Mouse (Mus musculus): ENCODE data around the gene Asb11. TPM values are rescaled to one million over a fixed set of nuclear protein-coding genes. Genes with fewer than 3 reads are reported as not detected.
A peak's percentile ranks its signal among the peaks of the same experiment; 100 is the strongest.

The Asb11 gene
- polyA plus RNA-seq, 1 experiment from 2014 or later, result 0.12 TPM

DNA sequence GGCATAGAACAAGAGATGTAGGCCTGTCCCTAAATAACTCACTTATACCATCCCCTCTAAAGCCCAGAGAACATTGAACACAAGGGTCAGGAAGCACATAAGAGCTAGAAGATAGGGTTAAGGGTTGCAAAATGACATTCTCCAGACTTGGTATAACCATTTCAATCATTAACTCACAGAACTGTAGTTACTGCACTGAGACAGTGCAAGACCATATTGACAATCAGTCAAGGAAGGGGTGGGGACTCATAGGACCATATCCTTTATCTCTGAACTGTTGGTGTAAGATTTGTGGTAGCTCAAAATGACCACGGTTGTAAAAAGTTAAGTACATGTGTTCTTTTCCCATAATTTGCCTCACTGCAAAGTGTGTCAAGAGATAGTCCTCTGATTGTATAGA lies 26.2 kb upstream of the Asb11 start:
- WGBS (ENCODE audit: insufficient replicate concordance), result 35% methylated on average over 1 of the region's 1 CpGs
- Histone ChIP-seq H3K27ac (ENCODE audit: low read depth) (no peak overlapping the region), H3K4me3 (ENCODE audit: low read depth, low read length) (no peak overlapping the region), H3K9ac (replicated peaks) (no peak overlapping the region), H3K4me2 (ENCODE audit: low read depth, low read length) (no peak overlapping the region), H3K9me3 (ENCODE audit: low read length) (no peaks in the 10 kb centered on the region), H3K27me3 (ENCODE audit: insufficient read depth, low read length) (no peaks in the 10 kb centered on the region), H3K36me3 (replicated peaks; ENCODE audit: insufficient read depth, low read length) (no peaks in the 10 kb centered on the region), H3K4me1 (ENCODE audit: insufficient read depth) (no peaks in the 10 kb centered on the region)
- TF ChIP-seq CTCF (IDR thresholded peaks at IDR 0.05; ENCODE audit: low read depth), result no peak
- DNase-seq (no peak), ATAC-seq (no peak)

DNA sequence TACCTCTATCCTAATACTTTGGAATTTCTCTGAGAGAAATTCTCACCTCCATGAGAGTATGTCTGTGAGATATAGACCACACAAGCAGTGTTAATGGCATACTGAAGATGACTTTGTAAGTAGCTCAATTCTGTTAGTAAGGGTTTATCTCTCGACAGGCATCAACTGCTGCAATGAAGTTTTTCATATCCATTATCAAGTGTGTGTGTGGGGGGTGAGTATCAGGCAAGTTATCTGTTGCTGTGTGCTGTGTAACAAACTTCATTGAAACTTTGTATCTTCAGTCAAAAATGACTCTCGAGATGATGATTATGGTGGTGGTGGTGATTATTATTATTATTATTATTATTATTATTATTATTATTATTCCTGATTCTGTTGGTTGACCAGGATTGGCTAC lies 20.0 kb upstream of the Asb11 start:
- DNase-seq (no peak), ATAC-seq (no peak)
- no peak overlapping the region for H3K4me3 ChIP-seq (ENCODE audit: low read depth, low read length)
- no peaks in the 10 kb centered on the region for H3K27me3 ChIP-seq (ENCODE audit: insufficient read depth, low read length)
- peaks cover 11% of the 10 kb centered on the region; the same call in 1 of the 2 replicates for H3K4me1 ChIP-seq (ENCODE audit: insufficient read depth)
- H3K27ac ChIP-seq (ENCODE audit: low read depth), result no peak overlapping the region
- H3K9me3 ChIP-seq (ENCODE audit: low read length), result no peaks in the 10 kb centered on the region
- no peak overlapping the region for H3K9ac ChIP-seq (replicated peaks)
- no peak for TF ChIP-seq CTCF (IDR thresholded peaks at IDR 0.05; ENCODE audit: low read depth)
- TF ChIP-seq EP300 (IDR thresholded peaks at IDR 0.05; ENCODE audit: low read depth), result no peak
- no peaks in the 10 kb centered on the region for H3K36me3 ChIP-seq (replicated peaks; ENCODE audit: insufficient read depth, low read length)
- WGBS (ENCODE audit: insufficient replicate concordance), result 57% methylated on average over 2 of the region's 2 CpGs
- no peak overlapping the region for H3K4me2 ChIP-seq (ENCODE audit: low read depth, low read length)

GRCm38 (mm10) chrX:164418008-164418407 lies 18.8 kb upstream of the Asb11 start:
- Histone ChIP-seq H3K9ac (replicated peaks) (no peak overlapping the region), H3K4me1 (ENCODE audit: insufficient read depth) (peaks cover 11% of the 10 kb centered on the region; the same call in 1 of the 2 replicates), H3K36me3 (replicated peaks; ENCODE audit: insufficient read depth, low read length) (peaks cover 7% of the 10 kb centered on the region), H3K4me3 (ENCODE audit: low read depth, low read length) (no peak overlapping the region), H3K27ac (ENCODE audit: low read depth) (no peak overlapping the region), H3K27me3 (ENCODE audit: insufficient read depth, low read length) (no peaks in the 10 kb centered on the region), H3K4me2 (ENCODE audit: low read depth, low read length) (no peak overlapping the region), H3K9me3 (ENCODE audit: low read length) (no peaks in the 10 kb centered on the region)
- DNase-seq, result no peak
- no peak for ATAC-seq
- TF ChIP-seq CTCF (IDR thresholded peaks at IDR 0.05; ENCODE audit: low read depth) (no peak), EP300 (IDR thresholded peaks at IDR 0.05; ENCODE audit: low read depth) (no peak)

DNA sequence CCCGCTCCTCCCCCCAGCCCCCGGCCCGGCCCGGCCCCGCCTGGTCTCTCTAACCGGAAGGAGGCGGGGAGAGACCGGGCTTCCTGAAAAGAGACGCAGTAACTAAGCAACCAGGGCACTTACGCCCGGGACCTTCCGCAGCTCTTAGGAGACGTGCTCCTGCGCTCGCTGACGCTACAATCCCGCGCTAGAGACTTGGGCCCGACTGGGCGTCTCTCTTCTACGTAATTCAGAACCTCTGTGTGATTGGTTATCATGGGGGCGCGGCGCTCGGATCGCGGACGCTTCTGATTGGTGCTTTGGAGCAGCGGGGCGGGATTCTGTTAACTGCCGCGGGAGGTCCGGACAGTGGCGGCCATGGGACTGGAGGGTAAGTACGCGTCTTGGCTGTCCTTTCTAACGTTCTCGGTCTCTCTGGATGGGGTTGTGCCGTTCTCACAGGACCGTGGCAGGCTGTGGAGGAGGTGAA lies 17.3 kb upstream of the Asb11 start, which contains the start of gene Piga:
Gene Piga (plus strand): TSS at position 317 of the 469 bp plus-strand sequence.
- Histone ChIP-seq H3K4me2 (ENCODE audit: low read depth, low read length) (peak within 1 kb of the TSS; percentile 74), H3K4me1 (ENCODE audit: insufficient read depth) (peaks cover 11% of the 10 kb centered on the region; the same call in 1 of the 2 replicates), H3K9ac (replicated peaks) (peak within 1 kb of the TSS; percentile 83), H3K27me3 (ENCODE audit: insufficient read depth, low read length) (no peaks in the 10 kb centered on the region), H3K9me3 (ENCODE audit: low read length) (no peaks in the 10 kb centered on the region), H3K27ac (ENCODE audit: low read depth) (peak within 1 kb of the TSS; percentile 88), H3K4me3 (ENCODE audit: low read depth, low read length) (peak within 1 kb of the TSS; percentile 68), H3K36me3 (replicated peaks; ENCODE audit: insufficient read depth, low read length) (peaks cover 12% of the 10 kb centered on the region)
- DNase-seq (peak; percentile 90), ATAC-seq (peak; percentile 99)
- no peak for TF ChIP-seq CTCF (IDR thresholded peaks at IDR 0.05; ENCODE audit: low read depth)
- peak; percentile 70 for TF ChIP-seq EP300 (IDR thresholded peaks at IDR 0.05; ENCODE audit: low read depth)
- WGBS (ENCODE audit: insufficient replicate concordance), result 15% methylated on average over 40 of the region's 40 CpGs

GRCm38 (mm10) chrX:164419955-164420354 lies 16.8 kb upstream of the Asb11 start:
- no peak for TF ChIP-seq EP300 (IDR thresholded peaks at IDR 0.05; ENCODE audit: low read depth)
- TF ChIP-seq CTCF (IDR thresholded peaks at IDR 0.05; ENCODE audit: low read depth), result no peak
- Histone ChIP-seq H3K4me3 (ENCODE audit: low read depth, low read length) (peak overlapping the region; percentile 68), H3K9me3 (ENCODE audit: low read length) (no peaks in the 10 kb centered on the region), H3K9ac (replicated peaks) (peak overlapping the region; percentile 83), H3K27me3 (ENCODE audit: insufficient read depth, low read length) (no peaks in the 10 kb centered on the region), H3K4me2 (ENCODE audit: low read depth, low read length) (peak overlapping the region; percentile 74), H3K27ac (ENCODE audit: low read depth) (peak overlapping the region; percentile 88), H3K36me3 (replicated peaks; ENCODE audit: insufficient read depth, low read length) (peaks cover 12% of the 10 kb centered on the region), H3K4me1 (ENCODE audit: insufficient read depth) (peaks cover 11% of the 10 kb centered on the region; the same call in 1 of the 2 replicates)
- no peak for DNase-seq
- 17% methylated on average over 13 of the region's 13 CpGs for WGBS (ENCODE audit: insufficient replicate concordance)
- peak; percentile 22 for ATAC-seq

GRCm38 (mm10) chrX:164420518-164420917 lies 16.3 kb upstream of the Asb11 start:
- TF ChIP-seq CTCF (IDR thresholded peaks at IDR 0.05; ENCODE audit: low read depth), result no peak
- no peak for TF ChIP-seq EP300 (IDR thresholded peaks at IDR 0.05; ENCODE audit: low read depth)
- peak overlapping the region; percentile 74 for H3K4me2 ChIP-seq (ENCODE audit: low read depth, low read length)
- no peaks in the 10 kb centered on the region for H3K27me3 ChIP-seq (ENCODE audit: insufficient read depth, low read length)
- DNase-seq (no peak), ATAC-seq (no peak)
- H3K4me1 ChIP-seq (ENCODE audit: insufficient read depth), result peaks cover 11% of the 10 kb centered on the region; the same call in 1 of the 2 replicates
- WGBS (ENCODE audit: insufficient replicate concordance), result 42% methylated on average over 3 of the region's 3 CpGs
- H3K27ac ChIP-seq (ENCODE audit: low read depth), result no peak overlapping the region
- peak overlapping the region; percentile 83 for H3K9ac ChIP-seq (replicated peaks)
- peak overlapping the region; percentile 68 for H3K4me3 ChIP-seq (ENCODE audit: low read depth, low read length)
- no peaks in the 10 kb centered on the region for H3K9me3 ChIP-seq (ENCODE audit: low read length)
- H3K36me3 ChIP-seq (replicated peaks; ENCODE audit: insufficient read depth, low read length), result peaks cover 12% of the 10 kb centered on the region
